Mouse (Mus musculus) heart, postnatal 0 days (tissue): Measurements from ENCODE around the gene Tmem170.
A peak's percentile ranks its signal among the peaks of the same experiment; 100 is the strongest.

Experiments used
- CTCF ChIP-seq: IDR thresholded peaks from 2 replicates; pipeline ENCODE4 v1.5.1; 2016; ENCODE audit warnings: antibody characterized with exemption, control low read depth, low read depth
- EP300 ChIP-seq: IDR thresholded peaks from 2 replicates; pipeline ENCODE4 v1.6.1; 2016; ENCODE audit warnings: antibody characterized with exemption, low read depth

- TF ChIP-seq CTCF, result no peak
- peak; percentile 38; the same call in 1 of the 2 replicates for TF ChIP-seq EP300
These were observed 56.5 kb downstream of the Tmem170 start for GRCm38 (mm10) chr8:111820018-111820417.
